Mouse (Mus musculus) G1E-ER4 (cell line): ENCODE measurements around the gene Dcst1. TPM values are rescaled to one million over a fixed set of nuclear protein-coding genes. Genes with fewer than 3 reads are reported as not detected.

Experiments used
- GATA1 ChIP-seq: IDR thresholded peaks from one replicate; pipeline ENCODE4 v1.8.0; 2012; ENCODE audit warnings: low read length, inconsistent platforms
- polyA plus RNA-seq: library from polyadenylated mRNA; stranded (reverse); fragments of >175 nt; gene quantifications from 2 replicates; pipeline ENCODE4 v1.2.3, GENCODE M21; 2012

Gene Dcst1
- polyA plus RNA-seq, 1 experiment, result not detected

- TF ChIP-seq GATA1, result no peak
These were observed 32.0 kb downstream of the Dcst1 start for GRCm38 (mm10) chr3:89333053-89333452.

DNA sequence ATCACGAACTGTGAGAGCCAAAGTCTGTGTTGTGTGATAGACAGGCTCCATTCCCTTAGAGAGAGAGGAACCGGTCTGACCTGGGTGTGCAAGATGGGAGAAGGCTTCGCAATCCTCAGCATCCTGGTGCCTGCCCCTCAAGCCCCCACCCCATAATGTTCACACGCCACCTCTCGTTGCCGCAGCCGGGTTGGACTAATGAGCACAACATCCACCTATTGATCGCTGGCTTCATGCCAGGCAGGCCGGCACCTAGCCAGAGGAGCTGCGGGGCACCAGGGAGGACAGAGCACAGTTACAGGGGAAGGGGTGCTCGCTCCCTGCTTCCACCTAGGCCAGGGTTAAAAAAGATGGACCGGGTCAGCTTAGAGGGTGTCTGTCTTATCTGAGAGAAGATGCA lies 32.6 kb downstream of the Dcst1 start:
- TF ChIP-seq GATA1, result no peak

DNA sequence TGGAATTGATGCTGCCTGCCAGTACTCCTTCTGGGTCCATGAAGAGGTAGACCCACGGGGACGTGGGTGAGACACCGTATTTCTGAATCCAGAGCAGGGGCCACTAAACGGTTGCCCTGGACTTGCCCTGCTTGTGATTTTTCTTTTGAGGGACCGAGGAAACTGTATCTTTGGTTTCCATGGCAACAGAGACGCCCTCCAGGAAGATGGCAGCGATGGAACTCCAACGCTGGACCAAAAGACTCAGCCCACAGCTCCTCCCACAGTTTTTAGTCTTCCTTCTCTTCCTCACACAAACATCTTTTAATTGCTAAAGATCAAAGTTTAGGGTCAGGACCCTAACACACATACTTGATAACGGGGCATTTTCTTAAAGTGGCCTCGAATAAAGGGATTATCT lies 33.0 kb downstream of the Dcst1 start:
- no peak for TF ChIP-seq GATA1

- no peak for TF ChIP-seq GATA1
These were observed 33.5 kb downstream of the Dcst1 start for GRCm38 (mm10) chr3:89331561-89331960.

DNA sequence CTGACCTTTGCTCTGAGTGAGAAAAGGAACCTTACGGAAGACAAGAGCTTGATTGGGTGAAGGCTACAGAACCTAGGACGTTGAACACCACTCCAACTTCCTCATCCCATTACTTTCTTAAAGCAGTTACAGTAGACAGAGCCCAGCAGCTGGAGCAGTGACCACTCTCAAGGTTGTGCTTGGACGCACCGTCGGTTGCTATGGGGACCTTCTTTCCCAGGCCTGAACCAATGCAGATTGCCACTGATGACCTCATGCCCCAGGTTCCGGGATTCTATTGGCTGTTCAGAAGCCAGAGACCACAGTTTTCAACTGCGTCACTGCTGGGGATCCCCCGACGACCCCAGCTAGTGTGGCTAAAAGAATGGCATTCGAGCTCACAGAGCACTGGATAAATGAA lies 34.1 kb downstream of the Dcst1 start:
- no peak for TF ChIP-seq GATA1

DNA sequence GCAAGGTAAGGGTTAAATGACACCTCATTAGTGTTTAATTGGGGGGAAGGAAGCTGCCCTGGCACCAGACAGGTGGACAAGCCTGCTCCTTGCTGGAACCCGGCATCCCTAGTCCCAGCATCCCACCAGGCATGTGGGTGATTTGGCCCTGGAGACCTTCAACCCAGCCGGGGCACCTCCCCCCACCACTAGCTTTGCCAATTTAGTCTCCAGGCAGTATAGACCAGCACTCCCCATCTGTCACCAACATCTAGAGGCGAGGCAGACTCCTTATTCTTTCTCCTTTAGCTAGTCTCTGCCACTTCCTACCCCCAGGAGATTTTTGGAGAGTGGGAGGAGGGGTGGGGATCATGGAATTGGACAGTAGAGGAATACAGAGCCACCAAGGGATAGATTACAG lies 34.7 kb downstream of the Dcst1 start:
- TF ChIP-seq GATA1, result no peak

DNA sequence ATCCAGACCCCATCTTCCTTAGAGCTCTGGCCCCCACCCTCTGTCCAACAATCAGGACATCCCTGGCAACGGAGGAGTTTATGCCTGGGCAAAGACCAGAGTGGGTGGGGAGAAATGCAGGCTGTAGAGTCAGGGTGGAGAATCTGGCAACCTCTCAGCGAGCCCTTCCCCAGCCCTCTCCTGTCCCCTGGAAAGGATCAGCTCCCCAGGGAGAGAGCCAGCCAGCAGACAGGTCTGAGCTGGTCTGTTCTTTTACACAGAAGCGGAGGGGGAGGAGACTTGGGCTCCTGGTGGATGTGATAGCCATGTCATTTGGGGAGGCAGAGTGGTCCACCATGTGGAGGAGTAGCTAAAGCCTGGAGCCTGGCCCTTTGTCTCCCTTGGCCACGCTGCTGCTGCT lies 36.4 kb downstream of the Dcst1 start:
- no peak for TF ChIP-seq GATA1

DNA sequence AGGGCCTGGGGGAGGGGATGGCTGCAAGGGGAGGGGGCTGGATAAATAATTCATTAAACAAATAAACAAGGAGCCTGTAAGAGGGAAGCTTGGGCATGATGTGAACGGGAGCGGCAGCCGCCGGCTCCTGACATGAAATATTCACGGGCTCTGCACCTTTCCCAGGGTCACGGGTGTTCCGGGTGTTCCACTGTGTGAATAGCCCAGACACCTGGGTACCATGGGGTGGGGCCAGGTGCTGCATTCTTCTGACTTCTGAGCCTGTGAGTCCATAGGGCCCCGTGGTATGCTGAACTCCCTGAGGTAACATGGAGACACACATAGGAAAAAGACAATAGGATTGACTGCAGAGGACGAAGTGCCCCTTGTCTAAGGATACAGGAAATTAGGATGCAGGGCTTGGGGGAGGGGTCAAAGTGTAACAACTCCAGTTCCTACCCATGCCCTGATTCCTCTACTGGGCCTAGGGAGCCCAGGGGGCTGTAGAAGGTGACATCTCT lies 37.6 kb downstream of the Dcst1 start:
- no peak for TF ChIP-seq GATA1

- no peak for TF ChIP-seq GATA1
These were observed 39.2 kb downstream of the Dcst1 start for GRCm38 (mm10) chr3:89325882-89326281.

- TF ChIP-seq GATA1, result no peak
These were observed 42.4 kb downstream of the Dcst1 start, which contains the start of gene Efna3 for GRCm38 (mm10) chr3:89322514-89323165. Efna3 (minus strand) TSS chr3:89322965.

- no peak for TF ChIP-seq GATA1
These were observed 42.9 kb downstream of the Dcst1 start for GRCm38 (mm10) chr3:89322131-89322500.

GRCm38 (mm10) chr3:89321183-89322130 lies 43.6 kb downstream of the Dcst1 start:
- no peak for TF ChIP-seq GATA1

GRCm38 (mm10) chr3:89320581-89321182 lies 44.4 kb downstream of the Dcst1 start:
- TF ChIP-seq GATA1, result no peak

GRCm38 (mm10) chr3:89319591-89320350 lies 45.3 kb downstream of the Dcst1 start:
- TF ChIP-seq GATA1, result no peak

DNA sequence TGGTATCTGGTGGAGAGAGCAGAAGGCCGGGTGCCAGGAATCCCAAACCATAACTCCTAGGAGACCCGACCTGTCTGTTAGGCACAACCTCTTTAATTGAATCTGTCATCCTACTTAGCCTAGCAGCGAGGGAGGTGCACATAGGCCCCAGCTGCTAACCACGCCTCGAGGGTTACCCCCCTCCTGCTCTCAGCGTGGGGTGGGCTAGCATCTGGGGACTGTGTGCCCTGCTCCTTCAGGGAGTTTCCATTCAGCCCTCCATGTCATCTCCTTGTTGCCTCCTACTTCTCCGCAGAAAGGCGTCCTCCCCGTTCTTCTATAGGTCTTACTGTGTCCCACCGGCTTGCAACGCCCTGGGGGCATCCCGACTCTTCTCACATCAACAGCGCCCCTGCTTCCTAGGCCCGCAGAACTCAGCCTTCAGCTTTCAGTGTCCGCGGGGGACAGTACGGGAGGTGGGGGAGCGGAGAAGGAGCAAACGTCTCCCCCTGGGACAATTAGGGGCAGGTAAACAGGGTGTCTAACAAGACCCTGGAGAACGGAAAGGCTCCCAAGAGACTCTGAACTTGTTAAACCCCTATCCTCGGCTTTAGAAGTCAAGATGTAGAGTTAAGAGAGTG lies 46.0 kb downstream of the Dcst1 start:
- TF ChIP-seq GATA1, result no peak
